Mouse (Mus musculus) E14TG2a.4 (cell line): ENCODE data around the gene Madd.

Experiments used
- CTCF ChIP-seq: conservative IDR thresholded peaks from 2 replicates; pipeline ENCODE4 v1.5.1; 2014; ENCODE audit warnings: low read length
- NANOG ChIP-seq: IDR thresholded peaks from 2 replicates; pipeline ENCODE4 v1.6.1; 2014; ENCODE audit warnings: borderline replicate concordance, low read length, mixed read lengths
- POU5F1 ChIP-seq: IDR thresholded peaks from 2 replicates; pipeline ENCODE4 v1.6.1; 2014; ENCODE audit warnings: low read length, borderline replicate concordance

GRCm38 (mm10) chr2:91213311-91213710 lies 29.7 kb upstream of the Madd start:
- TF ChIP-seq CTCF: no peak
- no peak for TF ChIP-seq POU5F1
- TF ChIP-seq NANOG: no peak
